Mouse (Mus musculus) embryonic fibroblast, embryonic 13.5 days (primary cell): ENCODE measurements at regions not wholly inside any gene's neighbourhood (a gene's known extent, or its start where the extent isn't known, plus 50 kb on each side); places are given as distances from the start of the nearest gene placed in this dataset.

Source experiments
- CTCF ChIP-seq: IDR thresholded peaks from 2 replicates; pipeline ENCODE4 v1.5.1; 2011; ENCODE audit warnings: mild to moderate bottlenecking, control low read depth, low read length, moderate library complexity, borderline replicate concordance; ENCODE audit not compliant: insufficient read depth
- POLR2A ChIP-seq: IDR thresholded peaks from 2 replicates; pipeline ENCODE4 v1.6.1; 2011; ENCODE audit warnings: low read depth, mild to moderate bottlenecking, control low read depth, low read length, moderate library complexity

DNA sequence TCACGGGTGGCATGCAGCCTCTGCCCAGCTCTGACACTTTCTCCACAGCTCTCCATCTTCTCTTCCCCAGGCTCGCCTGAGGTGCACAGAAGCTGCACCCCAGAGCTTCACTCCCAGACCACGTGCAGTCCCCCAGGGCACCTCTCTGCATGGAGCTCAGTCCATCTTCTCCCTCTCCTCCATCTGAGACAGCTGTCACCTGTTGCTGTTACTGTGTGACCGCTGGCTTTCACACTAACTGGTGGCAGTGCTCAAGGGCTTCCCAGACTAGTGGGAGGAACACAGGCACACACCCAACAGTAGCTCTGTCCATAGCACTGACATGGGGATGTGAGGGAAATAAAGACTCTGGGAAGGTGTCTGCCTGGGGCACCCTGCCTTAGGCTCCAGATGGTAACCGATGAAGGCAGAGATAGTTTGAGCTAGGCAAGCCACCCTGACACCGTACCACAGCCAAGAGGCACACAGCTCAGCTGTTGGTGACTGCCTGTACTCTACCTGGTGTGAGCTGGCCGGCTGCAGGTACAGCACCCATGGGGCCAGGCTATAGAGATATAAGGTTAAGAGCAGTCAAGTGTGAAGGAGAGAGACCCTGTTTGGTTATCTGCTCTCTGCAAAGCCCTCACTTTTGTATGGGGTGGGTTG, 94.9 kb downstream of the 1810010D01Rik start:
- no peak for TF ChIP-seq CTCF
- TF ChIP-seq POLR2A, result no peak
